Mouse (Mus musculus) lung, embryonic 15.5 days (tissue): ENCODE measurements around the gene Sost. TPM values are rescaled to one million over a fixed set of nuclear protein-coding genes. Genes with fewer than 3 reads are reported as not detected.
"Not testable (repeated sequence)": the region's sequence is repeated elsewhere in the genome, so short reads cannot be mapped to it uniquely, and the experiment has no call there.

Source experiments
- ATAC-seq: fragments of 200-750 bp; cut with Nextera tagmentation; 2 replicates; pipeline ENCODE4 v1.8.0; 2017; ENCODE audit warnings: moderate number of reproducible peaks, borderline replicate concordance; ENCODE audit not compliant: low FRiP score, low TSS enrichment; ENCODE audit errors: extremely low read depth
- H3K27ac ChIP-seq: fragments of 300-500 bp; sonication (generic); 2 replicates; pipeline ENCODE4 v1.5.1; 2015; ENCODE audit warnings: moderate library complexity, mild to moderate bottlenecking, inconsistent platforms
- H3K27me3 ChIP-seq: fragments of 300-500 bp; sonication (generic); 2 replicates; pipeline ENCODE4 v1.6.1; 2015; ENCODE audit warnings: inconsistent platforms
- H3K36me3 ChIP-seq: fragments of 300-500 bp; sonication (generic); 2 replicates; pipeline ENCODE4 v1.6.1; 2015; ENCODE audit warnings: inconsistent platforms
- H3K4me1 ChIP-seq: fragments of 300-500 bp; sonication (generic); 2 replicates; pipeline ENCODE4 v1.6.1; 2015; ENCODE audit warnings: inconsistent platforms
- H3K4me2 ChIP-seq: fragments of 300-500 bp; sonication (generic); 2 replicates; pipeline ENCODE4 v1.6.1; 2015; ENCODE audit warnings: inconsistent platforms, mild to moderate bottlenecking, moderate library complexity
- H3K4me3 ChIP-seq: fragments of 300-500 bp; sonication (generic); 2 replicates; pipeline ENCODE4 v1.5.1; 2015; ENCODE audit warnings: mild to moderate bottlenecking, inconsistent platforms
- H3K9ac ChIP-seq: fragments of 300-500 bp; sonication (generic); 2 replicates; pipeline ENCODE4 v1.6.1; 2015; ENCODE audit warnings: inconsistent platforms
- H3K9me3 ChIP-seq: fragments of 300-500 bp; sonication (generic); 2 replicates; pipeline ENCODE4 v1.6.1; 2016; ENCODE audit warnings: inconsistent platforms
- WGBS: fragments of 180-500 bp; shearing (Covaris S2); methylation state at CpG from one replicate; pipeline ENCODE4 v1.1.7; 2015; 5-methylcytosine and 5-hydroxymethylcytosine counted together
- polyA plus RNA-seq: library from polyadenylated mRNA; unstranded; fragments of >200 nt; fragmentation: Nextera tagmentation; extraction: Ambion mirVana; gene quantifications from 2 replicates; pipeline ENCODE4 v1.2.1, GENCODE M21; 2015

The Sost gene
- polyA plus RNA-seq, 1 experiment from 2014 or later, result 0.44 TPM

DNA sequence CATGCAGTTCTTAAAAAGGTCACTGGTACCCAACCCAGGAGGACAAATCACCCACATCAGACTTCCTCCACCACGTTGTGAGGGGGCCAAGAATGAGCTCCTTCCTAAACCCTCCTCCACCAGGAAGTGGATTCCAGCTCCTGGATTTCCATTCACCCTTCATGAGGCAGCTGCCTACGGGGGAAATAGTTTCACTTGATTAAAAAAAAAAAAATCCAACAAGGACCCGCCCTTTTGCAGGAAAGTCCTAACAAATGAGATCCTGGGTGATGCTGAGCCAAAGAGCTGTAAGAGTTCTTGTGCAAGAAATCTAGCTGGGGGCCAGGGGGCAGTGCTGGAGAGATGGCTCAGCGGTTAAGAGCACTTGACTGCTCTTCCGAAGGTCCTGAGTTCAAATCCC, 31.4 kb upstream of the Sost start:
- no peak for ATAC-seq
- Histone ChIP-seq H3K36me3 (no peaks in the 10 kb centered on the region), H3K9me3 (no peaks in the 10 kb centered on the region), H3K27me3 (no peaks in the 10 kb centered on the region), H3K4me3 (no peak overlapping the region), H3K9ac (no peak overlapping the region), H3K4me2 (no peak overlapping the region), H3K4me1 (no peaks in the 10 kb centered on the region), H3K27ac (no peak overlapping the region)
- whole genome bisulfite sequencing, result 40% methylated on average over 5 of the region's 5 CpGs

DNA sequence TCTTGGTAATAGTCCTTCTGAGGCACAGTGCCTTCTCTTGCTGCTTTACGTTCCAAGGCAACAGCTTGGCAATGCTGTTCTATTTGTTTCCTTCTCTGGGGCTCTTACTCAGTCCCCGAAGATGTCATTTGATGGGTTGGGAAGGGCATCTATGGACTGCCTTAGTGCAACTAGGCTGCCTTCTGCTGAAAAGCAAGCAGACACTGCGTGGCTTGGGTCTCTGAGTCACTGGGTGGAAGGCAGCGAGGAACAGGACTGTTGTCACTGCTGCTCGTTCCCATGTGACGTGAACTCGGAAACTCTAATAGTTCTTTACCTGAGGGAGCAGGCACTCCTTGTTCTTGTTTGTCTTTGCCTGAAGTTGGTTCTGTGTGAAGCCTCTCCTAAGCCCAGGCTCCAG, 29.1 kb upstream of the Sost start:
- Histone ChIP-seq H3K9me3 (no peaks in the 10 kb centered on the region), H3K27me3 (no peaks in the 10 kb centered on the region), H3K4me1 (no peaks in the 10 kb centered on the region), H3K36me3 (no peaks in the 10 kb centered on the region), H3K9ac (no peak overlapping the region), H3K4me2 (no peak overlapping the region), H3K27ac (no peak overlapping the region), H3K4me3 (no peak overlapping the region)
- no peak for ATAC-seq
- WGBS, result 83% methylated on average over 7 of the region's 7 CpGs

DNA sequence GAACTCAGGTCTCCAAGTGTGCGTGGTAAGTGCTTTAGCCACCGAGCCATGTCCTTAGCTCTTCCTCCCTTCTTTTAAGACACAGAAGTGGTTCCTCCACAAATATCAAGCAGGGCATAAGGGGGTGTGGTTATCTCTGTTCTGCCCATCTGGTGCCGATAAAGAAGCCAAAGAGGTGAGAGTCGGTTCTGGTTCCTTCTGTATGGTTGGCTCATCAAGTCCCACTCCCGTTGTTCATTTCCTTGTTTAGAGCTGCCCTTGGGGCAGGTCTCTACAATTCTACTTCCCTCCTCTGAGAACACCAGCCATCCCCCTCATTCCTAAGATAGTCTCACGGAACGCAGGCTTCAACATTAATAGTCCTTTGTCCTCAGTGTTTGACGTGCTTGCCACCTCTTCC, 27.3 kb upstream of the Sost start:
- no peak for ATAC-seq
- no peak overlapping the region for H3K9ac ChIP-seq
- 56% methylated on average over 8 of the region's 8 CpGs for WGBS
- H3K27me3 ChIP-seq, result no peaks in the 10 kb centered on the region
- H3K4me3 ChIP-seq, result no peak overlapping the region
- no peak overlapping the region for H3K27ac ChIP-seq
- H3K4me2 ChIP-seq, result no peak overlapping the region; the same call in 1 of the 2 replicates
- H3K4me1 ChIP-seq, result no peaks in the 10 kb centered on the region
- no peaks in the 10 kb centered on the region for H3K36me3 ChIP-seq
- no peaks in the 10 kb centered on the region for H3K9me3 ChIP-seq

DNA sequence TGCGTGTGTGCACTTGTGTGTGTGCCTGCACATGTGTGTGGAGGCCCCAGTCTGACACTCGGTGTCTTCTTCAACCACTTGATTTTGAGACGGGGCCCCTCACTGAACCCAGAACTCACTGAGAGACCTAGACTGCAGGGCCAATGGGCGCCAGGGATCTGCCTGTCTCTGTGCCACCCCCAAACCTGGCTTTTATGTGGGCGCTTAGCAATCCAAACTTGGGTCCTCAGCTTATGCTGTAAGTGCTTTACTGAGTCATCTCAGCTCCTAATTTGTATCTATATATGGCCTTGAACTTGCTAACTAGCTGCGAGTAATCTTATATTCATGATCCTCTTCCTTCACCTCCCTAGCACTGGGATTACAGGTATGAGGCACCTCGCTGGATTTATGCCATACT, 25.6 kb upstream of the Sost start:
- 81% methylated on average over 7 of the region's 7 CpGs for WGBS
- Histone ChIP-seq H3K36me3 (no peaks in the 10 kb centered on the region), H3K4me1 (no peaks in the 10 kb centered on the region), H3K27me3 (peaks cover 2% of the 10 kb centered on the region; the same call in 1 of the 2 replicates), H3K4me2 (no peak overlapping the region), H3K4me3 (no peak overlapping the region), H3K9ac (no peak overlapping the region), H3K27ac (no peak overlapping the region), H3K9me3 (no peaks in the 10 kb centered on the region)
- no peak for ATAC-seq

DNA sequence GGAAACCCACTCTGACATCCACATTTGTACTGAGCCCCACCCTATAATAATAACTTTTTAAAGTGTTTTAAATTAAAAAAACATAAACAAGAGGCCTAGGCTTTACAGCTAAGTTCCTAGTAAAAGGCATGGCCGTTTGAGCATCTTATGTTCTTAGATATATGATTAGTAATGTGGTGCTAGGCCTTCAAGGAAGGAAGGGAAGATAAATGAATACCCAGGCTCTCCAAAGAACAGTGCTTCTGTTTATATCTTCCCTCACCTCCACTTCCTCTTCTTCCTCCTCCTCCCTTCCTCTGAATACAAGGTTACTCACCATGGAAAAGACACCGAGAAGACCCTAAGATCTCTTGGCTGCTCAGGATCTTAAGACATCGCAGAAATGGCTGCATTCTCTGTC, 25.0 kb upstream of the Sost start:
- no peak for ATAC-seq
- Histone ChIP-seq H3K4me3 (no peak overlapping the region), H3K36me3 (no peaks in the 10 kb centered on the region), H3K27me3 (peaks cover 3% of the 10 kb centered on the region; the same call in 1 of the 2 replicates), H3K4me1 (no peaks in the 10 kb centered on the region), H3K4me2 (no peak overlapping the region), H3K27ac (no peak overlapping the region), H3K9me3 (no peaks in the 10 kb centered on the region), H3K9ac (no peak overlapping the region)
- 61% methylated on average over 3 of the region's 3 CpGs for WGBS

DNA sequence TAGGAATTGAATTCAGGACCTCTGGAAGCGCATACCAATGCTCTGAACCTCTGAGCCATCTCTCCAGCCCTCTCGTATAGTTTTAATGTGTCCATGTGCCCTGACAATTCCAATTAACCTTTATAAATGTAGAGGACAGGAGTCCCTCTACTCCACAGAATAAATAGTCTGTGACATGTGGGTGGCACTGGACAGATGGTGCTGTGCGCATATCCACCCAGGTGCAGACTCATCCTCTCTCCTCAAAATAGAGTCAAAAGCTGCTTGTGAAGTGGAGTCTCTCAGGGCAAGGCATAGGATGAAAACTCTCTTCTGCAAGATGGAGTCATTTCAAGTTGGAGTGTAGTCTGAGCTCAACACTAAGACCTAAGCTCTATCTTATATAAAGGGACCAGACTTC, 23.4 kb upstream of the Sost start:
- Histone ChIP-seq H3K27ac (no peak overlapping the region), H3K9ac (no peak overlapping the region), H3K4me2 (no peak overlapping the region), H3K4me3 (no peak overlapping the region), H3K9me3 (no peaks in the 10 kb centered on the region), H3K36me3 (no peaks in the 10 kb centered on the region), H3K27me3 (peaks cover 3% of the 10 kb centered on the region; the same call in 1 of the 2 replicates), H3K4me1 (peaks cover 10% of the 10 kb centered on the region)
- ATAC-seq, result no peak
- WGBS, result 76% methylated on average over 3 of the region's 3 CpGs

DNA sequence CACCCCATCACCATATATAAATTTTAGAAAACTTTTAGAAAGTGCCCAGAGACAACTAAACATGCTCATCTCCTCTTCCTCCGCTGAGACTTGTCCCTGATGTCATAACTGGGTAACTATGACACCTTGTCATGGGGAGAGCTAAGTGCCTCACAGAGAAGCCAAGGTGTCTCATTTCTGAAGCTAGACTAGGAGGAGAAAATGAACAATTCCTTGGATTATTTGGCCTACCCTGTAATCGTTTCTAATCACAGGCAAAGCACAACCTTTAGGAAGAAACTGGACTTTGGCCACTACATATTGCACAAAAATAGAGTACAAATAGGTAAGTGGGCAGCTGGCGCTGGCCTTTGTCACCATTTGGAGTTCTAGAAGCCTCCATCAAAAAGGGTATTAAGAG, 20.1 kb upstream of the Sost start, which contains the start of gene Dusp3:
Gene Dusp3, minus strand, starts transcription at position 101 of the 400 bp plus-strand sequence.
- H3K27me3 ChIP-seq, result peaks cover 8% of the 10 kb centered on the region; the same call in 1 of the 2 replicates
- ATAC-seq, result no peak
- no peak within 1 kb of the TSS for H3K4me3 ChIP-seq
- WGBS, result 82% methylated on average over 3 of the region's 3 CpGs
- no peak within 1 kb of the TSS for H3K9ac ChIP-seq
- no peaks in the 10 kb centered on the region for H3K9me3 ChIP-seq
- peak within 1 kb of the TSS; percentile 28 for H3K4me2 ChIP-seq
- no peaks in the 10 kb centered on the region for H3K36me3 ChIP-seq
- no peak within 1 kb of the TSS for H3K27ac ChIP-seq
- H3K4me1 ChIP-seq, result peaks cover 37% of the 10 kb centered on the region

DNA sequence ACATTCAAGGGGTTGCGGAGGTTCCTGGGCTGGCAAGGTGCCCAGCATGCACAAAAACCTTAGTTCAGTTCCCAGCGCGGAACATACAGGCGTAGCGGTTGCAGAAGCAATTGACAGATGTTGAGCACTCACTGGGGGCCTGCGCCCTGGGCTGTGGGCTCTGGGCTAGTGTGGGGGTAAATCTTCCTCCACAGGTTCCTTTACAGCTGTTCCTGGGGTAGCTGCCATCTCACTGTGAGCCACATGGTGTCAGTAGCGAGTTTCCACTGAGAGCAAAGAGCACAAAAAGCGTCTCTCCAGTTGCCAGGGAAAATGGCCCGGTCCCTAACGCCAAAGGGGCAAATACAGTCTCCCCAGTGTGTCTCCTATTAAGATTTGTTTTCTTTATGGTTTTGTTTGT, 19.2 kb upstream of the Sost start:
- ATAC-seq, result peak; percentile 55

DNA sequence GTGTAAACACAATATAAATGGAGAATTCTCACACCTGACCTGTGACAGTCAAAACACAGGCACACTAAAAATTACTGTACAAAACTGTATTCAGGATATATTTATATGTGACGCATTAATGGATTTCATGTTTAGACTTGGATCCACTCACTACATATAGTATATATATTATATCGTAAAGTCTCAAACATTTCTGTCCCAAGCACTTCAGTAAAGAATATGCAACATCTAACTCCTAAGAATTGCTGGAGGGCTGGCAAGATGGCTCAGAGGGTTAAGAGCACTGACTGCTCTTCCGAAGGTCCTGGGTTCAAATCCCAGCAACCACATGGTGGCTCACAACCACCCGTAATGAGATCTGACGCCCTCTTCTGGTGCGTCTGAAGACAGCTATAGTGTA, 18.6 kb upstream of the Sost start:
- not testable (repeated sequence) for H3K9ac ChIP-seq, H3K9me3 ChIP-seq, H3K27ac ChIP-seq, H3K27me3 ChIP-seq, ATAC-seq, H3K36me3 ChIP-seq, H3K4me3 ChIP-seq
- 29% methylated on average over 6 of the region's 6 CpGs for WGBS
- H3K4me2 ChIP-seq, result 0 out of 2 replicates have a peak overlapping the region, but pooled peaks have one; percentile 99
- peaks cover 41% of the 10 kb centered on the region for H3K4me1 ChIP-seq

More for the DNA sequence above, 19.2 kb upstream of the Sost start:
- under 1% methylated on average over 10 of the region's 10 CpGs for WGBS
- no peak overlapping the region for H3K4me3 ChIP-seq
- no peak overlapping the region for H3K9ac ChIP-seq
- H3K4me2 ChIP-seq, result peak overlapping the region; percentile 28
- H3K27ac ChIP-seq, result no peak overlapping the region
- H3K27me3 ChIP-seq, result peaks cover 8% of the 10 kb centered on the region; the same call in 1 of the 2 replicates
- H3K4me1 ChIP-seq, result peaks cover 41% of the 10 kb centered on the region
- no peaks in the 10 kb centered on the region for H3K9me3 ChIP-seq
- H3K36me3 ChIP-seq, result no peaks in the 10 kb centered on the region

DNA sequence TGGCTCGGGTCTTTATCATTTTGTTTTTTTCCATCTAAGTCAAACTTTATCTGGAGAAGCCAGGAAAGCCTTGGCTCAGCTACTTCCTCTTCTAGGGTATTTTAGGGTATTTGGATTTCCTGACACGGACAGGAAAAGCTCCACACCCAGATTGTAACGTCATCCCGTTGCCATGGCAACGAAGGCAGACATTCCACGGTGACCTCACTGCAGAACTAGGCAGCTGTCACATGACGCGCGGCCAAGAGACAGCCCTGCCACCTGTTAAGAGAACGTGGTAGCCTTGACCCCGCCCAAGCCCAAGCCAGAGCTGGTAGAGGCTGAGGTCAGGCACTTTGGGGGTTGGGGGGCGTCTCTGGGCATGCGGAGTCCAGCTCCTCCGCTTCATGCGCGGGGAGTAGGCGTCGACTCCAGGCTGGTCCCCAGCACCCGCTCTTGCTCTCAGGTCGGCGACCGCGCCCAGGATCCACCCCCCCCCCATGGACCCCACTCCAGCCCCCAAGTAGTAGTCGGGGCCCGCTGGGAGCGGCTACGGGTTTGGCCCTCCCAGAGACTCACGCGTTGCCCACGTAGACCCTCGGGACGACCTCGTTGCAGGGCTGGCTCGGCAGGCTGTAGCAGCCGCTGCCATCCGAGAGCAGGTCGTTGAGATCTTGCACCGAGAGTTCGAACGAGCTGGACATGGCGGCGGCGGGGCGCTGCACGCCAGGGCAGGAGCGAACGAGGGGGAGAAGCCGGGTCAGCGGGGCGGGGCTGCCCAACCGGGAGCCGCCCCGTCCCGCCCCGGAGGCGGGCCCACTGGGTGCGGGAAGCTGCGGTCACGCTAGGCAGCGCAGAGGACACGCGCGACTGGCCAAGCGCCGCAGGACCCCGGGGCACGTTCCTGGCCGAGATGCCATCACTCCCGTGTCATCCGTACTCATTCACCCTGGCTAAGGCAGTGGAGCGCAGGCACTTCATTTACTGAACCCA, 17.5 kb upstream of the Sost start, which contains the start of gene Cfap97d1:
Gene Cfap97d1, plus strand, starts transcription at position 226 of the 972 bp plus-strand sequence.
- Histone ChIP-seq H3K36me3 (no peaks in the 10 kb centered on the region), H3K4me3 (peak within 1 kb of the TSS; percentile 59), H3K27ac (peak within 1 kb of the TSS; percentile 87), H3K9ac (peak within 1 kb of the TSS; percentile 60), H3K9me3 (no peaks in the 10 kb centered on the region), H3K27me3 (peaks cover 8% of the 10 kb centered on the region; the same call in 1 of the 2 replicates), H3K4me1 (peaks cover 41% of the 10 kb centered on the region), H3K4me2 (peak within 1 kb of the TSS; percentile 99)
- WGBS, result under 1% methylated on average over 67 of the region's 71 CpGs
- peak; percentile 83 for ATAC-seq

DNA sequence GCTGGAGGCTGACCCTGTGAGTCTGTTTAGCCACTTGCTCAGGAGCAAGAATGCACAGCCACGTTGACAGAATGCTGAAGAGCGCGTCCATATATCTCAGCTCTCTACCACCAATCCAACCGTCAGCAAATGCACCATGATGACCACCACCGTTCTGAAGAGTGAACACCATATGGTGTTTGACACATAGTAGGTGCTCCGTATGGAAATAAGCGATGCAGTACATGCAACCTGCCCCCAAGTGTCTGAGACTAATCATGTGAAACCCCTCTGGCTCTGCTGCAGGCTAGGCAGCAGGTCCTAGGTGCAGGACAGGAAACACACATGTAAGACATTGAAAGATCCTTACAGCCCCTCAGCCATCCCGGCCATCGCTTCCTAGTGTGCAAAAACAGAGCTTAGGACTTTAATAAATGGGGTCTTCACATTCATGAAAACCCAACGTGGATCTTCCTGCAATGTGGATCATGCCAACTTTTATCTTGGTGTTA, 16.7 kb upstream of the Sost start:
- Histone ChIP-seq H3K36me3 (0 out of 2 replicates have a peak, but pooled peaks cover 2% of the 10 kb centered on the region), H3K4me2 (peak overlapping the region; percentile 99), H3K27me3 (peaks cover 8% of the 10 kb centered on the region; the same call in 1 of the 2 replicates), H3K4me3 (peak overlapping the region; percentile 59), H3K4me1 (peaks cover 41% of the 10 kb centered on the region), H3K9me3 (no peaks in the 10 kb centered on the region), H3K9ac (no peak overlapping the region), H3K27ac (peak overlapping the region; percentile 73)
- 56% methylated on average over 10 of the region's 10 CpGs for WGBS
- no peak for ATAC-seq

DNA sequence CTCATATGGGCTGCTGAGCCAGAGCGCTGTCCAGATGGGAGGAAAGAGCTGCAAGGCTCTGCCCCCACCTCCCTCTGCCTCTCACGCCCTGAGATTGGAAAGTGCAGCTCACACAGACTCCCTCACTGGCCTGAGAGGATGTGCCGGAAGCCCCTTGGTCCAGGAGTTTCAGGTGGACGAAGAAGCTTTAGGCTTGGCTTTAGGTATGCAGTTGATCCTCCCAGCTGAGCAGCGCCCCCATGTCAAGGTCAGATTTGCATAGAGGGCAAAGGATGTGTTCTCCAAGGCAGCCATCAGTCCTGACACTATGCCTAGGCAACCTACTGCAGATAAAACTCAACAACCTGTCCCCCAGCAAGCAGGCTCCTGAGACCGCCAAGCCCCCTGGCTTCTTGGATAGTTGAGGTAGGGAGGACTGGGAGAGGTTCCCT, 16.2 kb upstream of the Sost start:
- H3K27ac ChIP-seq, result peak overlapping the region; percentile 73; the same call in 1 of the 2 replicates
- H3K9me3 ChIP-seq, result no peaks in the 10 kb centered on the region
- H3K36me3 ChIP-seq, result 0 out of 2 replicates have a peak, but pooled peaks cover 2% of the 10 kb centered on the region
- H3K9ac ChIP-seq, result no peak overlapping the region
- peaks cover 8% of the 10 kb centered on the region; the same call in 1 of the 2 replicates for H3K27me3 ChIP-seq
- ATAC-seq, result no peak
- H3K4me1 ChIP-seq, result peaks cover 41% of the 10 kb centered on the region
- peak overlapping the region; percentile 99 for H3K4me2 ChIP-seq
- H3K4me3 ChIP-seq, result 0 out of 2 replicates have a peak overlapping the region, but pooled peaks have one; percentile 2
- 51% methylated on average over 6 of the region's 6 CpGs for WGBS
